Mouse (Mus musculus) mouse trophoblast stem cell (cell line): ENCODE data around the gene Ogdh.

Experiments
- in situ Hi-C, 2 experiments: fragments of 300-500 bp; cut with MseI, MboI; formaldehyde crosslinking; loops; 2 replicates in 1 of 2; 3 replicates in 1 of 2; pipeline ENCODE4 v1.15.1; 2025

Ogdh gene

DNA sequence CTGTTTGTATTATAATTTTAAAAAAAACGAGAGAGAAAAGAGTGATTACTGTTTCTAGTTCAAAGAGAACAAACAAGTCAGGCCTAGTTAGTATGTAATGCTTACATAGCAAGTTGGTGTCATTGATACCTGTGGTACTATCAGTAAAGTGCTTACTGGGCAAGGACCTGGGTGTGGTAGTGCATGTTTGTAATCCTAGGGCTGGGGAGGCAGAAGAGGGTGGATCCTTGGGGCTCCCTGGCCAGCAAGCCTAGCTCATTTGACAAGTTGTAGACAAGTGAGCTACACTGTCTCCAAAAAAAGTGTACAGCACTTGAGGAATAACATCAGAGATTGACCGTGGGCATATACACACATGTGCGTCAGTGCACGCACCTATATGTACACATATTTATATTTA lies 3.2 kb downstream of the Ogdh start:
- in situ Hi-C loops: no loop called here

DNA sequence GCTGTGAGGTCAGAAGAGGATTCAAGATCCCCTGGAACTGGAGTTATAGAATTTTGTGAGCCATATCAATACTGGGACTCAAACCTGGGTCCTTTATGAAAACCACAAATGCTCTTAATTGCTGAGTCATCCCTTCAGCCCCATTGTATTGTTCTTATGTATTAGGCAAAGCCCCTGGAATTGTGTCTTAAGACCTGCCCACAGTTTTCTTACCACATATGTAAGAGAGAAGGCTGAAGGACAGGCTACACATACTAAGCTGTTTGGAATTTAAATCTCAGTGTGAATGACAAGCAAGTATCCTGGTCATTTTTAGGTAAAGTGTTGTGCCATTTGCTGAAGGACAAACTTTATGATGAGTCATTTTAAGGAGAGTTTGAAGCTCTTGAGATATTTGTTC lies 4.6 kb downstream of the Ogdh start:
- in situ Hi-C loops: no loop called here

GRCm38 (mm10) chr11:6299435-6299834 lies 8.0 kb downstream of the Ogdh start:
- in situ Hi-C loops: no loop called here

- in situ Hi-C loops: no loop called here
These were observed 11.4 kb downstream of the Ogdh start for GRCm38 (mm10) chr11:6302793-6303192.

DNA sequence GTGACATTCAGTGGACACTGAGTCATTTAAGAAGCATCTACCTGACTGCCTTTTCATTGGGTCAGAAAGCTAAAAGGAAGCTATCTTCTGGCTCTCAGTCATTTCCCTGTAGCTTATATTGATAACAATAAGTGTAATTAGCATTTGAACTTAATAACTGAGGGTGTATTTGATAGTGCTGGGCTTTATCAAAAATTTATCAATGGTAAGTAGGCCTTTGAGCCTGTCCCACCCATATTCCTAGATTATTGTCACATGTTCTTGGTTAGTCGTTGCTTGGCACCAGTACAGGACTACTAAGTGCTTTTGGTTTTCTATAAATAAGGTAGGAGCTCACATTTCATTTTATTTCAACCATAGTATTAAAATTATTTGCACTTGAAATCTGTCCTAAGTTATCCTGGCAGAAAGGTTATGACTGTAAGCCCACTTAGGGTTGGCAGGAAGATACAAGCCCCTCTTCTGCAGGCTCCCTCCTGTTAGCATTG lies 14.6 kb downstream of the Ogdh start:
- in situ Hi-C loops: no loop called here

- in situ Hi-C loops: no loop called here
These were observed 16.7 kb downstream of the Ogdh start for GRCm38 (mm10) chr11:6308181-6308580.

DNA sequence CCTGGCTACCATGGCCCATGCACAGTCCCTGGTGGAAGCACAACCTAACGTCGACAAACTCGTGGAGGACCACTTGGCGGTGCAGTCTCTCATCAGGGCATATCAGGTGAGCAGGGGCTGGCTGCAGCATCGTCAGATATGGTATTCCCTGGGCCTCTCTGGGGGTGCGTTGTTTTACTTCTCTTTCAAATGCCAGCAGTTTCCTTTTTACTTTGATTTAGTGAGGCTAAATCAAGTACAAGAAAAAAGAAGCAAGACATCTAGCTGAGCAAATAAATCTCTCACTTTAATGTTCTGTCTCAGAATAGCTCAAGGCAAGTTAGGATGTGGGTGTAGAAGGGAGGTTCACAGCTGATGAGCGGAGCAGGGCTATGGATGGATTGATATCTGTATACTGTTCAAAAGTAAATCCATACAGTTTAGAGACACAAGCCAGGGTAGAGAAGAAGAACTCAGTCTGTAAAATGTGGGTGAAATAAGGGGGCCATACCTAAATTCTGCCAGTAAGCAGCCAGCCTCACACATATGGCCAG lies 22.5 kb downstream of the Ogdh start:
- in situ Hi-C loops: no loop called here

DNA sequence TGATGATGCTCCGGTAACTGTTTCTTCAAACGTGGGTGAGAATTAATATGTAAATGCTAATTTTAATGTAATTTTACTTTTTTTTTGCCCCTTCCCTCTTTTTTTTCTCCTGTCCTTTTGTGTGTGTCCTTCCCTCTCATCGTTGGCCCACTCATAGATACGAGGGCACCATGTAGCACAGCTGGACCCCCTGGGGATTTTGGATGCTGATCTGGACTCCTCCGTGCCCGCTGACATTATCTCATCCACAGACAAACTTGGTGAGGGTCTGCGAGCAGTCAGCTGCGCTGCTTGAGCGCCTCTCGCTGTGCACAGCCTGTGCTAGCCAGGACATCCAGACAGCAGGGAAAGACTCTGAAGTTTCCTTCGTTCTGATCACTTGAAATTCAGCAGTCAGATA lies 25.4 kb downstream of the Ogdh start:
- in situ Hi-C loops: no loop called here

DNA sequence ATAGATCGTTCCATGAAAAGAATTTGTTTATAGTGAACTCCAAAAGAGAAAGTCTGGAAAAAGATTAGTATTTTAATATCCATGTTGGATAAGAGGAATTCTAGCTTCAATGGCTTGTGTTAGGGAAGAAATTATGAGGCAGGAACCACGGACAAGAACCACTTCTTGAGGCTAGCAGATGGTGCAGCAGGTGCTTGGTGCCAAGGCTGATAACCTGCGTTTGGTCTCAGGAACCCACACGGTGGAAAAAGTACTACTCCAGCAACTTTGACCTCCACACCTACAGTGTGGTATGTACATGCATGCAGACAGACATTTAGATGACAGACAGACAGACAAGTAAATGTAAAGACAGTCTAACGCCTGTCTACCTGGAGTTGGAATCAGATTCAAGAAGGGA lies 27.1 kb downstream of the Ogdh start:
- in situ Hi-C loops: no loop called here

DNA sequence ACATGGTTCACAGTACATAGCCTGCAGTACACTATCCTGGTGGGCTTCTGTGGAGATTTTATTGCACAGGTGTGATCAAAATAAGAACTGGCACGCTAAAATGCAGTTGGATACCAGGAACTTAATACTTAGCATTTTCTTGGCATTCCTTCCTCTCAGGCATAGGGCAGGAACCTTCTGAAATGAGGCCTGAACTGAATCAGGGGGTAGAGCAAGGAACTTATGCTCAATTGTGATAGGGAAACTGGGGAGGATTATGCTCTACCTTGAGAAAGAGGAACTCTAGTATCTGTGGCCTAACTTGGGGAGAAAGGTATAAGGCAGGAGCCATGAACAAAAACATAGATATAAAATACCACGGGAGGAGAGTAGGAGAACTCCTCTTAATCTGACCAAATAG lies 27.9 kb downstream of the Ogdh start:
- in situ Hi-C loops: no loop called here

DNA sequence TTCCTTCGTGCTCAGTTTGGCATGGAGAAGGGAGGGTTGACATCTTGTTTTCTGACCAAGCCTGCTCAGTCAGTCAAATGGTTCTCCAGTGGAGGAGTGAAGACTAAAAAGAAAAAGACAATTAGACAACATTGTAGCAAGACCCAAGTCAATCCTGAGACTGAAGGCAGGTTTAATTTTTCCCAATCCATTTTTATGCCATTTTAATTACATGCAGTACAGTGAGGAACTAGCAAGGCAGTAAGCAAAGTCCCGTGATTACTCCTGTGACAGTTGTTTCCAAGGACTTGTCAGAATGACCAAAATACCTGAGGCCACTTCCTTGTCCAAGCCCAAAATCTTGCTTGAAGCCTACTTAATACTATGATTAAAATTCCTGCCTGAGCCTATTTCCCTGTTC lies 30.7 kb downstream of the Ogdh start:
- in situ Hi-C loops: no loop called here

DNA sequence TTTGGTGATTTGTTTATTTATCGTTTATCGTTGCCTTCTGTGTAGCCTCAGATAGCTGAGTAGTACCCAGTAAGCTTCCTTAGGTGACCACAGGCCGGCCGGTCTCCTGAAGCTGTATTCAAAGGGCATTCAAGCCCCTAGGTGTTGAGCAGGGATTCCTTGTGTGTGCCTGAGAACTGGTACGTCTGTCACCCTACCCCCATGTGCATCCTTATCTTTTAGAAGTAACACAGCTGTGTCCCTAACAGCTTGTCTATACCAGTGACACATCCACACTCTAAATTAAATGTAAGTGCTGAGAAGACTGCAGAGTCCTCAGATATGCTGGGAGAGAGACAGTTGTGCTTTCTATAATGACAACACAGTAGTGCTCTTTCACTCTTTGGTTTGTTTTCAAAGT lies 31.9 kb downstream of the Ogdh start:
- in situ Hi-C loops: no loop called here

DNA sequence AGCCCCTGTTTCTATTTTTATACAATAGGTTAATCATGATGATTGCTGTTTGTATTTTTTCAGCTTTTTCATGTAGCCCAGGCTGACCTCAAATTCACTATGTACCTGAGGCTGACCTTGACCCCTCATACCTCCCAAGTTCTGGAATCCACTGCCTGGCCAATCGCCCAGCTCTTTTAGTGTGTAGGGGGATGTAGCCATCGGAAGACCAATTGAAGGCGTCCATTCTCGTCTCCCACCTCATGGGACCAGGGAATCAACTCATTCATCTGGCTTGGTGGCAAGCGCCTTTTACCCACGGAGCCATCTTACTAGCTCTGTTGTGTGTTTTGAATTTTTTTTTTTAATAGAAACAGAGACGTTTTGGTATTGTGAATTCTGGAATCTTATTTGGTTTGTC lies 39.8 kb downstream of the Ogdh start:
- in situ Hi-C loops: no loop called here

GRCm38 (mm10) chr11:6332606-6333005 lies 41.2 kb downstream of the Ogdh start:
- in situ Hi-C loops: no loop called here

DNA sequence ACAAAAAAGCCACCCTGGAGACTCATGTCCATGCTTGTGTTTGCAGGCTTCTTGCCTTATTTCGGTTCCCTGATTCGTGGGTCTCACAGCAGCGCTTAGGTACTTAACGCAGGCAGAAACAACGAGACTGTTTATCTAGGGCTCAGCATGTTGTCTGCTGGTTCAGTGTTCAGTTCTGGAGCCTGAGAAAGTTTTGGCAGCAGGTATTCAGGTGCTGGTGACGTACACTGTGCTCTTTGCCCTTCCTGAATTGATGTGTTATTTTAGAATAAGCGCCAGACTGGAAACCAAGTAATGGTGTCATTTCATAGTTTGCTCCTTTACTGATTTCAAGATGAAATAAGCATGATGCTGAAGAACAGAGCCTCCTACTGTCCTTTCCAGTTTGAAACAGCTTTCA lies 42.0 kb downstream of the Ogdh start:
- in situ Hi-C loops: no loop called here

DNA sequence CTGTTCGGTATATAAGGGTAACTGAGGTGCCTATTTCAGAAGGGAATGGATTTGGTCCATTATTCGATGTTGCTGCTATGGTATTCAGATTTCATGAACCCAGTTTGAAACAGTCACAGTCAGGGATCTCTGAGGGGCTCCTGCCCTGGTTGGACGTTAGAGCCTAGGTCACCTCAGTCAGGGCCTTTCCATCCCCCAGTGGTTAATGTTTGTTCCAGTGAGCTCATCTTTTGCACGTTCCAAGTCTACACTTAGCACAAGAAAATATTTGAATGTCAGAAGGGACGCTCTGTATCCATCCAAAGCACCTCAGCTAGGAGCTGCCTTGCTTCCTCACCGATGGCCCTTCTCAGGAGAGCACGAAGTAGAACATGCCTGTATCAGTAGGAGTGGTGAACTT lies 43.9 kb downstream of the Ogdh start:
- in situ Hi-C loops: no loop called here

DNA sequence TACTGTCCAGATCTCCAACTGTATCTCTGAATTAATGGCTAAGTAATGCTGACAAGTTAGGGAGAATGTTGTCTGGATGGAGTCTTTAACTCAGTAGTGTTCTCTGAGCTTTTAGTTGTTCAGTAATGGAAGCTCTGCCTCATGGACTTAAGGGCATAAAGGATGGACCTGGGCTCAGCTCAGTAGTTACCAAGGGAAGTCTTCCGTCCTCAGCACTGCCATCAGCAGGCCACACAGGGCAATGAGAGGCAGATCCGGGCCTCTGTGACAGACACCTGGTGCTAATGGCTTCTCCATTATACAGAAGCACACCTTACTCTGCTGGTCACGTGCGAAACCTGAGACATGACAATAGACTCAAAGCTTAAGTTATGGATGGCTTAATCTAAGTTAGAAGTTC lies 45.3 kb downstream of the Ogdh start:
- in situ Hi-C loops: no loop called here

GRCm38 (mm10) chr11:6345956-6346355 lies 54.5 kb downstream of the Ogdh start:
- in situ Hi-C loops: no loop called here

DNA sequence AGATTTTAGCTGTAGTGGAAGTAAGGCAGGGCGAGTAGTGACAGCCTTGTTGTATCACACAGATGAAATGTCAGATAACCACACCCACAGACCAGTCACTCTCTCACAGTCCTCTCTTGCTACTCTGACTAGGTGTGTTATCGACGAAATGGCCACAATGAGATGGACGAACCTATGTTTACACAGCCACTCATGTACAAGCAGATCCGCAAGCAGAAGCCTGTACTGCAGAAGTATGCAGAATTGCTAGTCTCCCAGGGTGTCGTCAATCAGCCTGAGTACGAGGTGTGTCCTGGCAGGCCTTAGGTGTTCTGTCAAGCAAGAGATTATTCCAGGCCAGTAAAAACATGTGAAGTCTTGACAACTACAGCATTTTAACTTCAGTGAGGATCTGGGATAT lies 55.5 kb downstream of the Ogdh start:
- in situ Hi-C loops: no loop called here

DNA sequence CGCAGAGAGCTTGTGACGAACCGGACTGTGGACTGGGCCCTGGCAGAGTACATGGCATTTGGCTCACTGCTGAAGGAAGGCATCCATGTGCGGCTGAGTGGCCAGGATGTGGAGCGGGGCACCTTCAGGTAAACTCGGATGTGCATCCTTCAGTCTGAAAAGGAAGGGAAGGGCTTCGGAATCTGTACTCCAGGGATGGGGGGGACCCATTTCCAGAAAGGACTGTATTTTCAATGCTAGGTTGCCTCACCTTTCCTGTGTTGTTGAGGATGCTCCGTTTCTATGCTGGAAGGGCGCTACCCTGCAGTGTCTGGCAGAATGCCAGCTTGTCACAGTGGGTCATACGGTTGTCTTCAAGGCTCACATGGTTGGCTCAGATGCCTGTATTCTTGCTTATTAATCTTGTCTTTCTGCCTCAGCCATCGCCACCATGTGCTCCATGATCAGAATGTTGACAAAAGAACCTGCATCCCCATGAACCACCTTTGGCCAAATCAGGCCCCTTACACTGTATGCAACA lies 57.3 kb downstream of the Ogdh start:
- in situ Hi-C loops: no loop called here

- in situ Hi-C loops: no loop called here
These were observed 58.2 kb downstream of the Ogdh start for GRCm38 (mm10) chr11:6349586-6349985.

DNA sequence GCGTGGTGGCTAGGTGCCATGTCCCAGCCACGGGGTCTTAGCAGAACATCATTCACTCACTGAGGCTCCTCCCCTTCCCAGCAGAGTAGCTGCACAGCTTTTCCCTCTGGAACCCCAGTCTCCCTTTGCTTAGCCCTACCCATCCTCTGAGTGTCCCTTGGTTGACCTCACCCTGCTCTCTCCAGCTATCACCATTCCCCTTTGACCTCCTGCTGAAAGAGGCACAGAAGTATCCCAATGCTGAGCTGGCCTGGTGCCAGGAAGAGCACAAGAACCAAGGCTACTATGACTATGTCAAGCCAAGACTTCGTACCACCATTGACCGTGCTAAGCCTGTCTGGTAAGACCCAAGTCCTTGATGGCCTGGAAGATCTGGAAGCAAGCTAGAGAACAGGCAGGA lies 63.7 kb downstream of the Ogdh start:
- in situ Hi-C loops: no loop called here

GRCm38 (mm10) chr11:6364581-6365275 lies 73.3 kb downstream of the Ogdh start:
- in situ Hi-C loops: no loop called here

- in situ Hi-C loops: no loop called here
These were observed 74.5 kb downstream of the Ogdh start for GRCm38 (mm10) chr11:6365885-6366284.
